Mouse (Mus musculus) ES-E14 (cell line): ENCODE data around the gene Ensa.

ENCODE experiments used
- HCFC1 ChIP-seq: IDR thresholded peaks from 2 replicates; pipeline ENCODE4 v1.6.1; 2012; ENCODE audit warnings: low read length, inconsistent platforms, borderline replicate concordance; ENCODE audit not compliant: insufficient read depth
- MAFK ChIP-seq: IDR thresholded peaks from 2 replicates; pipeline ENCODE4 v1.6.1; 2014; ENCODE audit warnings: mild to moderate bottlenecking, low read depth, low read length, inconsistent platforms; ENCODE audit not compliant: insufficient read depth
- ZNF384 ChIP-seq: IDR thresholded peaks from 2 replicates; pipeline ENCODE4 v1.6.1; 2012; ENCODE audit warnings: low read depth, low read length, inconsistent platforms

- no peak for TF ChIP-seq HCFC1
- no peak for TF ChIP-seq MAFK
- no peak for TF ChIP-seq ZNF384
Measured at GRCm38 (mm10) chr3:95636072-95636471, 11.3 kb downstream of the Ensa start.
